Mouse (Mus musculus) limb, embryonic 14.5 days (tissue): Measurements from ENCODE around the gene Bcor. TPM values are rescaled to one million over a fixed set of nuclear protein-coding genes. Genes with fewer than 3 reads are reported as not detected.
A peak's percentile ranks its signal among the peaks of the same experiment; 100 is the strongest.

ENCODE experiments used
- ATAC-seq: fragments of 200-750 bp; cut with Nextera tagmentation; 2 replicates; pipeline ENCODE4 v1.8.0; 2017; ENCODE audit warnings: low read depth, moderate number of reproducible peaks, moderate TSS enrichment; ENCODE audit not compliant: low FRiP score
- DNase-seq: peaks from one replicate; pipeline ENCODE4 v3.0.0-alpha.2; 2015; ENCODE audit warnings: low spot score
- H3K27ac ChIP-seq: fragments of 300-500 bp; sonication (generic); replicated peaks from 2 replicates; pipeline ENCODE4 v1.5.1; 2014; ENCODE audit warnings: low read depth, mild to moderate bottlenecking, low read length, moderate library complexity, mixed read lengths
- H3K27me3 ChIP-seq: fragments of 300-500 bp; sonication (generic); 2 replicates; pipeline ENCODE4 v1.6.1; 2014; ENCODE audit warnings: low read length, mixed read lengths; ENCODE audit not compliant: control insufficient read depth, insufficient read depth
- H3K36me3 ChIP-seq: fragments of 300-500 bp; sonication (generic); 2 replicates; pipeline ENCODE4 v1.6.1; 2014; ENCODE audit warnings: mild to moderate bottlenecking, low read length, moderate library complexity, mixed read lengths; ENCODE audit not compliant: control insufficient read depth, insufficient read depth
- H3K4me1 ChIP-seq: fragments of 300-500 bp; sonication (generic); 2 replicates; pipeline ENCODE4 v1.6.1; 2014; ENCODE audit warnings: antibody characterized with exemption, low read length, mixed read lengths; ENCODE audit not compliant: control insufficient read depth, insufficient read depth
- H3K4me2 ChIP-seq: fragments of 300-500 bp; sonication (generic); replicated peaks from 2 replicates; pipeline ENCODE4 v1.6.1; 2014; ENCODE audit warnings: low read depth, mild to moderate bottlenecking, low read length, moderate library complexity; ENCODE audit not compliant: severe bottlenecking
- H3K4me3 ChIP-seq: fragments of 300-500 bp; sonication (generic); replicated peaks from 2 replicates; pipeline ENCODE4 v1.5.1; 2014; ENCODE audit warnings: low read length
- H3K9ac ChIP-seq: fragments of 300-500 bp; sonication (generic); 2 replicates; pipeline ENCODE4 v1.6.1; 2014; ENCODE audit warnings: mild to moderate bottlenecking, low read depth, low read length, moderate library complexity; ENCODE audit not compliant: severe bottlenecking
- H3K9me3 ChIP-seq: fragments of 300-500 bp; sonication (generic); 2 replicates; pipeline ENCODE4 v1.6.1; 2016; ENCODE audit warnings: low read length; ENCODE audit not compliant: control insufficient read depth
- POLR2A ChIP-seq: fragments of 200-500 bp; IDR thresholded peaks from 2 replicates; pipeline ENCODE4 v1.8.0; 2012; ENCODE audit warnings: inconsistent platforms, mild to moderate bottlenecking, moderate library complexity, borderline replicate concordance; ENCODE audit not compliant: insufficient read depth, insufficient read length; ENCODE audit errors: extremely low read depth
- WGBS: fragments of 180-500 bp; shearing (Covaris S2); extraction: QIAGEN DNeasy Blood & Tissue Kit; methylation state at CpG from one replicate; pipeline ENCODE4 v1.1.7; 2014; 5-methylcytosine and 5-hydroxymethylcytosine counted together
- polyA plus RNA-seq, 2 experiments: library from polyadenylated mRNA; depleted of rRNA in 1 of 2; stranded (reverse) in 1 of 2; unstranded in 1 of 2; fragments of >200 nt; fragmentation: Nextera tagmentation in 1 of 2; extraction: Ambion mirVana in 1 of 2; gene quantifications; 2 replicates each; pipeline versions ENCODE4 v1.2.1 to v1.2.3; 2012 to 2014

The Bcor gene
- polyA plus RNA-seq, 2 experiments = 17.0 to 20.0 TPM

- peaks cover 32% of the 10 kb centered on the region for H3K27me3 ChIP-seq
- no peak for ATAC-seq
These were observed 82.6 kb downstream of the Bcor start for GRCm38 (mm10) chrX:12077601-12077980.

GRCm38 (mm10) chrX:12076763-12077600 lies 83.2 kb downstream of the Bcor start:
- H3K27ac ChIP-seq = no peak overlapping the region
- DNase-seq (no peak), ATAC-seq (0 out of 2 replicates have a peak, but pooled peaks have one; percentile 10)
- peak overlapping the region; percentile 59 for H3K4me3 ChIP-seq
- H3K4me2 ChIP-seq = peak overlapping the region; percentile 80
- 2% methylated on average over 40 of the region's 58 CpGs for WGBS
- peaks cover 17% of the 10 kb centered on the region for H3K4me1 ChIP-seq
- H3K9me3 ChIP-seq = no peaks in the 10 kb centered on the region
- TF ChIP-seq POLR2A = no peak
- peaks cover 32% of the 10 kb centered on the region for H3K27me3 ChIP-seq
- H3K36me3 ChIP-seq = no peaks in the 10 kb centered on the region
- H3K9ac ChIP-seq = peak overlapping the region; percentile 68

More at GRCm38 (mm10) chrX:12077601-12077980, 82.6 kb downstream of the Bcor start:
- peak overlapping the region; percentile 68 for H3K9ac ChIP-seq
- peaks cover 13% of the 10 kb centered on the region for H3K4me1 ChIP-seq
- no peak for DNase-seq
- WGBS = 6% methylated on average over 22 of the region's 22 CpGs
- no peaks in the 10 kb centered on the region for H3K9me3 ChIP-seq
- TF ChIP-seq POLR2A = no peak
- H3K4me3 ChIP-seq = peak overlapping the region; percentile 59
- H3K4me2 ChIP-seq = peak overlapping the region; percentile 80
- H3K36me3 ChIP-seq = no peaks in the 10 kb centered on the region
- H3K27ac ChIP-seq = no peak overlapping the region

DNA sequence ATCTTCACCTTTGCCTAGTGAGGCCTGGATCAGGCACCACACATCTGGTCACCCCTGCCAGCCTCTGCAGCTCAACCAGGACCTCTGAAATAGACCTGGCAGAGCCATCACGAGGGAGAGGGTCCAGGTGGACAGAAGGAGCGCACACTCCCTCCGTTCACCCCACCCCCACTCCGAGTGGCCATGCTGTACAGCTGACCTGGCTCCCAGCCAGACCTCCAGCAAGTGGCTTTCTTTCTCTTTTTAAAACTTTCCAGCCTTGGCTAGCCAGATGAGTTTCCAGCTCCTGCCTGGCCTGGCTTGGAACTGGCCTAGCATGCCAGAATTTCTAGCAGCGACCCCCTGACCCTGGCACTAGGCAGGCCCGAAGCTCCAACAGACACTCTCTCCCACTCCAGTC lies 87.4 kb downstream of the Bcor start:
- 23% methylated on average over 6 of the region's 6 CpGs for WGBS
- Histone ChIP-seq H3K9ac (no peak overlapping the region), H3K27me3 (peaks cover 27% of the 10 kb centered on the region), H3K9me3 (no peaks in the 10 kb centered on the region), H3K36me3 (no peaks in the 10 kb centered on the region), H3K4me3 (no peak overlapping the region), H3K27ac (no peak overlapping the region), H3K4me1 (peaks cover 50% of the 10 kb centered on the region), H3K4me2 (no peak overlapping the region)
- no peak for TF ChIP-seq POLR2A
- ATAC-seq (no peak), DNase-seq (no peak)

DNA sequence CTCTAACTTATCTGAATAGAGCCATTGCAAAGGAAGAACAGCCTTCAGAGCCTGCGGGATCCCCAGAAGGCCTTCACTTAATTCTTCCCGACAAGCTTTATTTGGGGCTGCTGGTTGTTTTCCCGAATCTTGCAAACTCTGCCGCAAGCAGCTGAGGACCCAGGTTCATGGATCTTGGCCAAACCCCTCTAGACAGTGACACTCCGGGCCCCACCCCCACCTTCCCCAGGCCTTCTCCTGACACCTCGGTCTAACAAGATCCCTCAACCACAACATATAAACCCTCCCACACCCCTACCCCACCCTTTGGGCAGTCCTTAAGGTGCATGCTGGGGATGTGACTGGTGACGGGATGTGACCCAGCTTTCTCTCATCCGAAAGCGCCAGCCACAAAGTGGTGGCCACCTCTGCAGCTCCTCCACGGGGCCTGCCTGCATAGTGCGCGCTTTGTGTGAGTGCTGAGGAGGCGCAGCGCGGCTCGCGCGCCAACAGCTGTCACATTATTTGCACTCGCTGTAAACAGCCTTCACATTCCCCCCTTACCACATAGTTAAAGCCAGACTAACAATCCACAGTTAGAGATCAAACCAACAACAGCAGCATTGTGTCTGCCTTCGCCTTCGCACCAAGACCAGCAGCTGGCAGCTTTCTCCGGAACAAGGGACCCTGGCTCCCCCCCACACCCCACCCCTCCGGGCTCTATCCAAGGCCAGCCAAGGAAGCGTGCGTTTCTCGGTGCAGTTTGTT lies 91.0 kb downstream of the Bcor start:
- Histone ChIP-seq H3K27ac (no peak overlapping the region), H3K4me2 (peak overlapping the region; percentile 35), H3K9ac (no peak overlapping the region), H3K36me3 (no peaks in the 10 kb centered on the region), H3K27me3 (peaks cover 21% of the 10 kb centered on the region), H3K4me1 (peaks cover 68% of the 10 kb centered on the region), H3K4me3 (no peak overlapping the region; the same call in 1 of the 2 replicates), H3K9me3 (no peaks in the 10 kb centered on the region)
- DNase-seq (no peak), ATAC-seq (peak; percentile 82)
- WGBS = 4% methylated on average over 26 of the region's 26 CpGs
- no peak for TF ChIP-seq POLR2A

- Histone ChIP-seq H3K9me3 (no peaks in the 10 kb centered on the region), H3K27ac (no peak overlapping the region), H3K9ac (no peak overlapping the region), H3K4me3 (no peak overlapping the region), H3K4me1 (peaks cover 76% of the 10 kb centered on the region), H3K36me3 (no peaks in the 10 kb centered on the region), H3K4me2 (no peak overlapping the region), H3K27me3 (peaks cover 21% of the 10 kb centered on the region)
- 13% methylated on average over 18 of the region's 18 CpGs for WGBS
- ATAC-seq (no peak), DNase-seq (no peak)
- no peak for TF ChIP-seq POLR2A
These were observed 92.2 kb downstream of the Bcor start for GRCm38 (mm10) chrX:12067851-12068510.
